Mouse (Mus musculus) lung, embryonic 16.5 days (tissue): ENCODE results near the gene Mrpl52. TPM values are rescaled to one million over a fixed set of nuclear protein-coding genes. Genes with fewer than 3 reads are reported as not detected.

Source experiments
- ATAC-seq: fragments of 200-750 bp; cut with Nextera tagmentation; 2 replicates; pipeline ENCODE4 v1.8.0; 2017; ENCODE audit warnings: low read depth, mild to moderate bottlenecking, moderate library complexity
- H3K27ac ChIP-seq: fragments of 300-500 bp; sonication (generic); 2 replicates; pipeline ENCODE4 v1.5.1; 2014; ENCODE audit warnings: mild to moderate bottlenecking, control low read depth, low read length
- H3K27me3 ChIP-seq: fragments of 300-500 bp; sonication (generic); 2 replicates; pipeline ENCODE4 v1.6.1; 2014; ENCODE audit warnings: low read depth, low read length, mixed read lengths; ENCODE audit not compliant: control insufficient read depth, insufficient read depth
- H3K36me3 ChIP-seq: fragments of 300-500 bp; sonication (generic); 2 replicates; pipeline ENCODE4 v1.6.1; 2014; ENCODE audit warnings: low read length; ENCODE audit not compliant: control insufficient read depth, insufficient read depth
- H3K4me1 ChIP-seq: fragments of 300-500 bp; sonication (generic); replicated peaks from 2 replicates; pipeline ENCODE4 v1.6.1; 2014; ENCODE audit warnings: low read length, mixed read lengths; ENCODE audit not compliant: control insufficient read depth, insufficient read depth
- H3K4me2 ChIP-seq: fragments of 300-500 bp; sonication (generic); 2 replicates; pipeline ENCODE4 v1.6.1; 2014; ENCODE audit warnings: low read depth, low read length, control low read depth
- H3K4me3 ChIP-seq: fragments of 300-500 bp; sonication (generic); 2 replicates; pipeline ENCODE4 v1.5.1; 2014; ENCODE audit warnings: mild to moderate bottlenecking, low read length, control low read depth
- H3K9ac ChIP-seq: fragments of 300-500 bp; sonication (generic); 2 replicates; pipeline ENCODE4 v1.6.1; 2014; ENCODE audit warnings: low read length, control low read depth
- H3K9me3 ChIP-seq: fragments of 300-500 bp; sonication (generic); 2 replicates; pipeline ENCODE4 v1.6.1; 2016; ENCODE audit warnings: low read length; ENCODE audit not compliant: control insufficient read depth
- WGBS: fragments of 180-500 bp; shearing (Covaris S2); extraction: QIAGEN DNeasy Blood & Tissue Kit; methylation state at CpG from one replicate; pipeline ENCODE4 v1.1.7; 2014; 5-methylcytosine and 5-hydroxymethylcytosine counted together
- polyA plus RNA-seq: library from polyadenylated mRNA; unstranded; fragments of >200 nt; fragmentation: Nextera tagmentation; extraction: Ambion mirVana; gene quantifications from 2 replicates; pipeline ENCODE4 v1.2.1, GENCODE M21; 2015

Gene Mrpl52
- polyA plus RNA-seq, 1 experiment from 2014 or later: 287 TPM

GRCm38 (mm10) chr14:54408336-54409056, 18.2 kb upstream of the Mrpl52 start:
- Histone ChIP-seq H3K4me3 (no peak overlapping the region), H3K4me1 (peaks cover 13% of the 10 kb centered on the region)

GRCm38 (mm10) chr14:54409057-54409645, 17.6 kb upstream of the Mrpl52 start:
- Histone ChIP-seq H3K27ac (no peak overlapping the region), H3K9me3 (no peaks in the 10 kb centered on the region), H3K36me3 (no peaks in the 10 kb centered on the region), H3K27me3 (no peaks in the 10 kb centered on the region), H3K4me1 (peaks cover 19% of the 10 kb centered on the region), H3K4me3 (no peak overlapping the region), H3K9ac (no peak overlapping the region), H3K4me2 (peak overlapping the region; percentile 41)
- ATAC-seq: no peak
- 75% methylated on average over 7 of the region's 7 CpGs for WGBS

More at GRCm38 (mm10) chr14:54408336-54409056, 18.2 kb upstream of the Mrpl52 start:
- Histone ChIP-seq H3K4me2 (no peak overlapping the region), H3K9me3 (no peaks in the 10 kb centered on the region), H3K27ac (no peak overlapping the region), H3K27me3 (no peaks in the 10 kb centered on the region), H3K9ac (no peak overlapping the region), H3K36me3 (no peaks in the 10 kb centered on the region)
- no peak for ATAC-seq
- 82% methylated on average over 25 of the region's 25 CpGs for WGBS

GRCm38 (mm10) chr14:54409980-54410810, 16.5 kb upstream of the Mrpl52 start:
- Histone ChIP-seq H3K4me2 (peak overlapping the region; percentile 41), H3K27me3 (no peaks in the 10 kb centered on the region), H3K27ac (peak overlapping the region; percentile 89), H3K4me1 (peaks cover 27% of the 10 kb centered on the region), H3K36me3 (no peaks in the 10 kb centered on the region), H3K9me3 (no peaks in the 10 kb centered on the region), H3K9ac (peak overlapping the region; percentile 55), H3K4me3 (peak overlapping the region; percentile 15; the same call in 1 of the 2 replicates)
- 25% methylated on average over 17 of the region's 17 CpGs for WGBS
- ATAC-seq: peak; percentile 50

GRCm38 (mm10) chr14:54412000-54412576, 14.6 kb upstream of the Mrpl52 start:
- WGBS: 71% methylated on average over 9 of the region's 9 CpGs
- ATAC-seq: no peak

GRCm38 (mm10) chr14:54412629-54413170, 14.0 kb upstream of the Mrpl52 start:
- peak overlapping the region; percentile 51 for H3K4me2 ChIP-seq
- peak overlapping the region; percentile 93 for H3K27ac ChIP-seq
- 49% methylated on average over 2 of the region's 2 CpGs for WGBS
- peak overlapping the region; percentile 33; the same call in 1 of the 2 replicates for H3K4me3 ChIP-seq
- no peak for ATAC-seq
- H3K9me3 ChIP-seq: no peaks in the 10 kb centered on the region
- no peaks in the 10 kb centered on the region for H3K36me3 ChIP-seq
- peak overlapping the region; percentile 16; the same call in 1 of the 2 replicates for H3K9ac ChIP-seq
- no peaks in the 10 kb centered on the region for H3K27me3 ChIP-seq
- H3K4me1 ChIP-seq: peaks cover 41% of the 10 kb centered on the region

More at GRCm38 (mm10) chr14:54412000-54412576, 14.6 kb upstream of the Mrpl52 start:
- Histone ChIP-seq H3K27me3 (no peaks in the 10 kb centered on the region), H3K4me3 (no peak overlapping the region), H3K4me2 (no peak overlapping the region), H3K36me3 (no peaks in the 10 kb centered on the region), H3K27ac (no peak overlapping the region), H3K9me3 (no peaks in the 10 kb centered on the region), H3K9ac (no peak overlapping the region), H3K4me1 (peaks cover 35% of the 10 kb centered on the region)

GRCm38 (mm10) chr14:54413877-54414700, 12.6 kb upstream of the Mrpl52 start:
- H3K27ac ChIP-seq: peak overlapping the region; percentile 93
- no peaks in the 10 kb centered on the region for H3K36me3 ChIP-seq
- no peaks in the 10 kb centered on the region for H3K27me3 ChIP-seq
- no peaks in the 10 kb centered on the region for H3K9me3 ChIP-seq
- peak overlapping the region; percentile 33 for H3K4me3 ChIP-seq
- 8% methylated on average over 18 of the region's 18 CpGs for WGBS
- peaks cover 41% of the 10 kb centered on the region for H3K4me1 ChIP-seq
- peak overlapping the region; percentile 51 for H3K4me2 ChIP-seq
- H3K9ac ChIP-seq: peak overlapping the region; percentile 23
- ATAC-seq: peak; percentile 56

GRCm38 (mm10) chr14:54415241-54416020, 11.3 kb upstream of the Mrpl52 start:
- WGBS: 20% methylated on average over 13 of the region's 13 CpGs
- Histone ChIP-seq H3K4me1 (peaks cover 33% of the 10 kb centered on the region), H3K9ac (no peak overlapping the region), H3K4me3 (no peak overlapping the region), H3K27ac (peak overlapping the region; percentile 93), H3K27me3 (no peaks in the 10 kb centered on the region), H3K9me3 (no peaks in the 10 kb centered on the region), H3K4me2 (0 out of 2 replicates have a peak overlapping the region, but pooled peaks have one; percentile 2), H3K36me3 (no peaks in the 10 kb centered on the region)
- peak; percentile 64 for ATAC-seq
